Mouse (Mus musculus): ENCODE measurements around the gene Tm4sf5. TPM values are rescaled to one million over a fixed set of nuclear protein-coding genes. Genes with fewer than 3 reads are reported as not detected.
A peak's percentile ranks its signal among the peaks of the same experiment; 100 is the strongest.
"Not testable (repeated sequence)": the region's sequence is repeated elsewhere in the genome, so short reads cannot be mapped to it uniquely, and the experiment has no call there.

Tm4sf5 gene
- 0.72 and 0.80 TPM in 2 replicates for polyA plus RNA-seq (2012; rRNA removed)

DNA sequence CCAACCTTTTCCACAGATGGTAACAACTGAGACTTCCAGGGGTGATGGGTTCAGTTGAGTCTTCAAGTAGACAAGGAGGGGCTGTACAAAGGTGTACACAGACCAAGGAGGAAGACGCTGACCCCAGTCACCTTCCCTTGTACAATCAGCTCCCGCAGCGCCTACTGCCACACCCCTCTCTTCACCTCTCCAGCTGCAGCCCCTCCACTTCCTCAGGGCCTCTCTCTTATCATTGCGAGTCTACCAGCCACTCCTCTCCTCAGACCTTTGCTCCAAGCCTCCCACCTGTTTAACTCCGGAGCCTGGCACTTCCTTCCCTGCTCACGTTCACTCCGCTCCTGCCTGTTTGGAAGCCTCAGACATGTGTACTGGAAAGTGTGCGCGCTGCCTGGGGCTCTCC lies at the start of gene Tm4sf5:
Tm4sf5 (plus strand) TSS at position 275 of the 400 bp plus-strand sequence.
- DNase-seq (ENCODE audit: low spot score), result no peak

DNA sequence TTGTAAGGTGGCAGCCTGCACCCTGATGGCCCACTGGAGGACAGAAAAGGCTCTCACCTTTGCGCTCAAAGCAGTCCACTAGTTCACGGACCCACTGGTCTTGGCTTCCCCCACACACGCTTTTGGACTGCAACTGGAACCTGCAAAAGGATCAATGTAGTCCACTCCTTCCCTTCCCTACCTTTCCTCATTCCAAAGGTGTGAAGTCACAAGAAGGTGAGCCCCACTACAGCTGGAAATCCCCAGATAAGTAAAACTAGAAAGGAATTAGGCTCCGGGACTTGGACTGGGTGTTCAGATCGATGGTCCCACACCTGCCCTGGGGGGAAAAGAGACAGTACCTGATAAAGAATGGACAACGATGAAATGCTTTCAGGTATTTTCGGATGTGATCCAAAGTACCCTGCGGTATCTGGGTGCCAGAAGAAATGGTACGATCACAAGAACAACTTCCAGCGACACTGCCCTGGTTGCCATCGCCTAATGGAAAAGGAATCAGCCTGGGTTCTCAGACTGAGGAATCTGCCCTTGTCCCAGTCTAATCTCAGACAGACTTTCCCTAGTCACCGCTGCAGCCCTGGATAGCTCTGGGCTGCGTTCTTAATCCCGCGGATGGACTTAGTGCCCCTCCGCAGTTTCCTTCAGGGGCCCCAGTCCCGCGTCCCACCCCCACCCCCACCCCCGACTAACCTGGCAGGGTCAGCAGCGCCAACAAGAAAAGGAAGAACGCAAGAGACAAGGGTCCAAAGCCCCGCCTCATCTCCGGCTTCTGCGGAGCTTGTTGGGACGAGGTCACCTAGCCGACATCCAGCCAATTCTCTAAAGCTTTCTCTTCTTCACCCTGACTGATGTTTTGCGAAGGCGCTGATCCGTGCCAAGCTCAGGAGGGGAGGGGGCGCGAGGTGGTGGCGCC lies 46.1 kb upstream of the Tm4sf5 start, which contains the start of gene Zmynd15:
Zmynd15 (plus strand) TSS at position 746 of the 913 bp plus-strand sequence.
- no peak for DNase-seq (ENCODE audit: low spot score)

DNA sequence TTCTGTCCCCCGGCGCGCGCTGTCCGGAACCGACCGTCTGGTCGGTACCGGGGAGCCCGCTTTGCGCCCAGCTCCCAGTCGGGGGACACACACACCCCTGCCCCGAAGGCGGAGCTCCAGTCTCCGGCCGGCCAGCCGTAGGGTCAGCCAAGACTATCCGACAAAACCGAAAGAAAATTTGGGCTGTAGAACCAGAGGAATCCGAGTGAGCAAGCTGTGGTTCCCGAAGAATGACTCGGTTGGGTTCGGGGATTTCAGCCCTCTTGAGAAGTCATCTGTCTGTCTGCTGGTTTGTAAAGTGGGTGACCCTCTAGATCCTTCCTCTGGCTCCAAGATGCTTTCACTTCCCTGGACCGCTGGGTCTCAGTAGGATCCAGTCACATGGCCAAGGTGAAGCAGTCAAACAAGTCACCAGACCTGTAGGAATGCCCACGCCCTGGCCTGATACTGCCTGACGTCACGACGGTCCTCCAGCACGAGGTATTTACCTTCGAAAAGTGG lies 45.4 kb upstream of the Tm4sf5 start, which contains the start of gene Cxcl16:
Cxcl16 (minus strand) TSS at position 384 of the 501 bp plus-strand sequence.
- peak; percentile 41 for DNase-seq (ENCODE audit: low spot score)

DNA sequence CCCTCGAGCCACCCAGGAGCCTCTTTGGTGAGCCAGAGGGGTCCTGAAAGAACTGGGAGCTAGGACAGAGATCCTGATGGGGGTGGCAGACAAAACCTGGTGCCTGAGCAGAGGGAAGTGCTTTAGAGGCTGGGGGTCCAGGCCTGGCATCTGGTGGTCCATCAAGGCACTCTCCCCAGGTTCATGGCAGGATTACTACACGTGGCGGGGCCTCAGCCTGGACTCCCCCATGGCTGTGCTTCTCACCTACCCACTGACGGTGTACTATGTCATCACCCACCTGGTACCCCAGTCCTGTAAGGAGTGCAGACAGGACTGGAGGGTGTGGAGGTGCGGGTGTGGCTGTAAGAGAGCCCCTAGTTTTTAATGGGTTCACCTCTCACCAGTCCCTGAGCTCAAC lies 41.1 kb upstream of the Tm4sf5 start:
- no peak for DNase-seq (ENCODE audit: low spot score)

DNA sequence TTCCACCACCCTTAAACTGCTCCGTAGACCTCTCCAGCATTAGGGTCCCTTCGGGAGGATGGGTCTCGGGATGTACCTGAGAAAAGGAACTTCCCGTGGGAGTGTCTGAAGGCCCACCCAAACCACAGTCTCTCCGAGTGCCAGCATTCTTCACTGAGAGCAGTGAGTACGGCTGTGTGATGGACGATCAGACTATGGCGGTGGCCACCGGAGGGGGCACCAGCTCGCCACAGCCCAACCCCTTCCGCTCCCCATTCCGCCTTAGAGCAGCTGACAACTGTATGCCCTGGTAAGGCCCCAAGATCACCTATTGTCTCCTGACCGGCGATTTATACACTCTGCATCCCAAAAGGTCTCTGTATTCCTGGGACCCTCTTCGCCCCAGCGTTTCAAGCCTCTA lies 39.8 kb upstream of the Tm4sf5 start:
- no peak for DNase-seq (ENCODE audit: low spot score)

DNA sequence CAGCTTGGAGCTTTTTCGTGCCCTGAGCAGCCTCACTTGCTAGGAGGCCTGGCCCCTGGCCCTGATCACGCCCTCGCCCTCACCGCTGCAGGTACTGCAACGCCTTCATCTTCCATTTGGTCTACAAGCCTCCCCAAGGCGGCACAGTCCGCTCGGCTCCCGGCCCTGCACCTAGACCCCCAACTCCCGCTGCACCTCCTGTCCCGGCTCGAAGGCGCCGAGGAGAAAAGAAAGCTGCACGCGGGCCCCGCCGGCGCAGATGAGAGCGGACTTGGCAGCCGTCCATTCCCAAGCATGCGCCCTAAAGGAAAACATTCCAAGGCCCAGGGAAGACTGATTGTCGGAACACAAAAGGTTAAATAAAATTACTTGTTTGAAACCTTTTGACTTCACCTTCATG lies 39.2 kb upstream of the Tm4sf5 start:
- no peak for DNase-seq (ENCODE audit: low spot score)

DNA sequence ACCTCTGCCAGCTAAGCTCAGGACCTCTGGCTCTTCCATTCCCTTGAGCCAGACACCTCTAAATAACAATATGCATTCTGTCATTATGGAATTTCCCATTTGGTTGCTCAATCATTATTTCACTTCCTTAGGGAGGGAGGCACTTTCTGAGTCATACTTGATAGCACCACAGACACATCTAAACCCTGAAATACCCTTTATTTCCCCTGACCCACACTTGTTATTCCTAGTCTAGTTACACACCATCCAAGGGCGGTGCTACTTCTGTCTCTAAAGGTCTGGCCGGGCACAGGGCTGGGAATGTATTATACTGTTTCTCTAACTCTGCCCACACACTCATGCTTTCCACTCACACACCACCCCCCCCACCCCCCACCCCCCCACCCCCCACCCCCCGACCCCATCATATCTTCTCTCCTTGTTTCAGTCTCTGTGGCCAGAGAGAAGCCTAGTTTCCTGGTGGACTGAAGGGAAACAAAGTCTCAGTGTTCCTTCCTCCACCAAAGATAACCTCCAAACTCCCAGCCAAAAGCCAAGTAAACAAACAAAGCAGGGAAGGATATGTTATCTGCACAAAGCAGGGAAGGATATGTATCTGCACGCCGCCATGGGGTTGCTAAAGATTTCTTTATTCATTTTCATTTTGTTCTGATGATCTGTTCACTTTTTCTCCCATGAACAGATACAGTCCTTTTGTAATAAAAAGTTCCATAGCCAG lies 37.0 kb upstream of the Tm4sf5 start:
- no peak for DNase-seq (ENCODE audit: low spot score)

- DNase-seq (ENCODE audit: low spot score), result no peak
Measured at GRCm38 (mm10) chr11:70469764-70470163, 35.3 kb upstream of the Tm4sf5 start.

DNA sequence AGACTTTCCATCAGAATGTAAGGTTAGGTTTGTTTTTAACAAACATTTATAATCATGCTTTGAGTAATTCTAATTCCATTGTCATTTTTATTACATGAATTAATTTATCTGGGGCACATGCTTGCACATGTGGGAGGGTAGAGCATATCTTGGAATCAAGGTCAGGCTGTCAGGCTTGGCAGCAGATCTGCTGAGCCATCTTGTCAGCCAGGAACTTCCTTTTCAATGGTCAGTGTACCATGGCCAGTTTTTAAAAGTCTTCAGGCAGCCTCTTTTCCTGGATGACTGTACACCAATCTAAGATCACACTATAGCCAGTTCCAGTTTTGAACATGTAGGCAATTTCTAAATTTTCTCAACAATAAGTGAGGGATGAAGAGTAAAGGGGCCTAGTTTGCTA lies 32.3 kb upstream of the Tm4sf5 start:
- no peak for DNase-seq (ENCODE audit: low spot score)

GRCm38 (mm10) chr11:70473291-70473690 lies 31.8 kb upstream of the Tm4sf5 start:
- DNase-seq (ENCODE audit: low spot score), result not testable (repeated sequence)

DNA sequence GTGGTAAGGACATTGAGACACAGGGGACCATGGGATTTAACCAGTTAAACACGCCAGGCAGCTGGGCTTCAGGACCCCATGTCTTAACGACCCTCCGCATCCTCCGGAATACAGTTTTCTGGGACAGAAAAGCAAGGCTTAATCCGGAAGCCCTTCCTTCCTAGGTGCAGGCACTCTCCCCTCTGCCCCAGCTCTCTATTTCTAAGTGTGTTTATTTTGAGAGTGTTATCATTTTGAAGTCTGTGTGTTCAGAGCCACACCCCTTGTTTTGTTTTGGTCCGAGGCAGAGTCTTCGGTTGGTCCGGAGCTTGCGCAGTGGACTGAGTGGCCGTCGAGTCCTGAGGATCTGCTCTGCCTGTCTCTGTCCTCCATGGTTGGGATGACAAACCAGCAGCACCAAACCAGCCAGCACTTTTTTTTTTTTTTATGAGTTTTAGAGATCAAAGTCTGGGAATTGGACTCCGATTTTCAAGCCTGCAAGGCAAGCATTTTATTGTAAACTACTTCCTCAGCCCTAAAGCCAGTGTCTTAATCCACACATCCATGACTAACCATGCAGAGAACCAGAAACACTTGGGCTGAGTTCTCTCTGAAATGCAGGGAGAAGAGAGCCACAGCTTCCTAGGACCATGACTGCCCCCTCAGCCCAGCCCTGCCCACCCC lies 30.0 kb upstream of the Tm4sf5 start:
- no peak for DNase-seq (ENCODE audit: low spot score)

DNA sequence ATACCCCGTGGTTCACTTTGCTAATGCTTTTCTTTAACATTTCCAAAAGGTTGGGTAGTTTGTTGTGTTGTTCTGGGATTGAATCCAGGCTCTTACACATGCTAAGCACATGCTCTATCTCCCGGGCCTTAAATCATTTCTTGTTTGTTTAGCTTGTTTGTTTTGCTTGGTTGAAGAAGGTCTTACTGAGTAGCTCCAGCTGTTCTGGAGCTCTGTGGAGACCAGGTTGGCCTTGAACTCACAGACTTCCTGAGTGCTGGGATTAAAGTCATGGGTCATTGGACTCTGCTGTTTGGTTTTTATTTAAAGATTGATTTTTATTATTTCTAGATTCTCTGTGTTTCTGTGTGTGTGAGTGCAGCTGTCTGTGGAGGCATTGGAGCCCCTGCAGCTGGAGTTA lies 19.5 kb upstream of the Tm4sf5 start:
- no peak for DNase-seq (ENCODE audit: low spot score)

- DNase-seq (ENCODE audit: low spot score), result no peak
Measured at GRCm38 (mm10) chr11:70487816-70488215, 17.2 kb upstream of the Tm4sf5 start.

- DNase-seq (ENCODE audit: low spot score), result no peak
Measured at GRCm38 (mm10) chr11:70489138-70489537, 15.9 kb upstream of the Tm4sf5 start.

DNA sequence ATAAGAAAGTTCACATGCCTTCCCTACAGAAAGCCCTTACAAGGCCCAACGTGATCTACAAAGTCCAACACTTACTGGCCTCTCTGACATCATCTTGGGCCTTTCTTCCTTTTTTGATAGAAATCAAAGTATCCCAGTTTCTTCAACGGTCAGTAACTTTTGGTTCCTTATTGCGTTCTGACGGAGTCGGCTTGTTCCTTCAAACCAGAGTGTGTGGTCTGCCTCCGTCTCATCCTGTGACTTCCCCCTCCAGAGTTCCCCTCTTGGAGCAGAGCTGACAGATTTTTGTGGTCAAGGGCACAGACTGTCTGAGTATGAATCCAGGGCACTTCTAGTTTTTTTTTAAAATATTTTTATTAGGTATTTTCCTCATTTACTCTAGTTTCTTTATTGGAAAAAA lies 15.4 kb upstream of the Tm4sf5 start:
- no peak for DNase-seq (ENCODE audit: low spot score)

DNA sequence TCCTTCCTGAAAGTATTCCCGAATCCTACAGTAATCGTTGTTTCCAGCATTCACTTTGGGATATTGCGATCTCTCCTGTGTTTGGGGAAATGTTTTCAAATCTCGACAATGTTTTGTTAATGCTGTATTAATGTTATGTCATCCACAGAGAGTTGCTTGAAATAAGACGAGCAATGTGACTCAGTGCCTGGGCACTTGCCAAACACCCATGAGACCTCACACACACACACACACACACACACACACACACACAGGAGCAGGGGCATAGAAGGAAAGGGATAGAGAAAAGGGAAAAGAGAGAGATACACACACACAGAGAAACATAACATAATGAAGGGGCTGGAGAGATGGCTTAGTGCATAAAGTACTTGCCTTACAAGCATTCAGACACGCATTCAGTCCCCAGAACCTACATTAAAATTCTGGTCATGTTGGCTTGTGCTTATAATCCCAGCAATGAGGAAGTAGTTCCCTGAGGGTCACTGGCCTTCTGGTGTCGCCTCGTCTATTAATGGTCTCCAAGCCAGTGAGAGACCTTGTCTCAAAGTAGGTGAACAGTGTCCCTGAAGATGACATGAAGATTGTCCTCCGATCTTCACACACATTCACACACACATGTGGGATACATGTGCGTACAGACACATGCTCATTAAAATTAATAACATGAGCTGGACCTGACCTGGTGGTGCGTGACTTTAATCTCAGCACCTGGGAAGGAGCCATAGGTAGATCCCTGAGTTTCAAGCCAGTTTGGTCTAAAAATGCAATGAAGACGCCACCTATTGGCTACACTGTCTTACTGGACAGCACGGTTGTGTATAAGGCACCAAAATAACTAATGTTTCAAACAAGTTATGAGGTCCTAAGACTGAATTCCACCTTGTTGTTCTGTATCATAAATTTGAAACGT lies 5.2 kb upstream of the Tm4sf5 start:
- DNase-seq (ENCODE audit: low spot score), result no peak

GRCm38 (mm10) chr11:70500476-70500812 lies 4.6 kb upstream of the Tm4sf5 start:
- no peak for DNase-seq (ENCODE audit: low spot score)

GRCm38 (mm10) chr11:70502018-70502417 lies 3.0 kb upstream of the Tm4sf5 start:
- no peak for DNase-seq (ENCODE audit: low spot score)

DNA sequence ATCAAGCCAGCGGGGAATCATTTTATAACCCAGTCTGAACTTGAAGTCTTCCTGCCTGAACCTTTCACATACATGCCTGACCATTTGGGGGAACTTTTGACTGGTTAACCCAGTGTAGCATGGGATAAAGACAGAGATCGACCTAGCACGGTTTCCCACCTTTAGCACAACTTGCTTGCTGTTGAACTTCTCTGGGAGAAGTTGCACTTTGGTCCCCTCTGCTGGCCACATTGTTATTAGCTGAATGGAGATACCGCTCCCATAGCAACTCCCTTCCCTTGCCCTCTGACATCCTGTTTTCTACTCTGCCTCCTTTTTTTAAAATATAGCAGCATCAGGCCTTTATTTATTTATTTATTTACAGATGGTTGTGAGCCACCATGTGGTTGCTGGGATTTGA lies 1.3 kb downstream of the Tm4sf5 start:
- no peak for DNase-seq (ENCODE audit: low spot score)

DNA sequence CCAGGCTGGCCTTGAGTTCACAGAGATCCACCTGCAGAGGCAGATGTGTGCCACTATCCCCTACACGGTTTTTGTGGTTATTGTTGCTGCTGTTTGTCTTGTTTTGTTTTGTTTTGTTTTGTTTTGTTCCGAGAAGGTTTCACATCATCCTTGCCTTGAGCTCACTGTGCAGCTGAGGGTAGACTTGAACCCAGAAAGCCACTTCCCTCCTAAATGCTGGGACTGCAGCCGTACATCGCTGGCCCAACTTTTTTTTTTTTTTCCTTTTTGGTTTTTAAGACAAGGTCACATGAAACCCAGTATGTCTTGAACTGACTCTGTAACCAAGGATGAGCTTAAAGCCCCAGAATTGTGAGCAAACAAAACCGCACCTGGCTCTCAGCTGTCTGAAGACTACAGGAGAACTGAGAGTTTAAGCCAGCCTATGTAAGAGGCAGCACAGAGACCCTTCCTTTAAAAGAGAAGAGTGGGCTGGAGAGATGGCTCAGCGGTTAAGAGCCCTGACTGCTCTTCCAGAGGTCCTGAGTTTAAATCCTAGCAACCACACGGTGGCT lies 2.0 kb downstream of the Tm4sf5 start:
- DNase-seq (ENCODE audit: low spot score), result no peak
